Mouse (Mus musculus) c-Kit-negative CD71-positive TER-119-positive erythroid progenitor cells, embryonic 14.5 days (primary cell): ENCODE measurements around the gene Snapin.

Experiments used
- DNase-seq: peaks from one replicate; pipeline ENCODE4 v3.0.0-alpha.2; 2013; ENCODE audit warnings: low read depth, low spot score

The Snapin gene

DNA sequence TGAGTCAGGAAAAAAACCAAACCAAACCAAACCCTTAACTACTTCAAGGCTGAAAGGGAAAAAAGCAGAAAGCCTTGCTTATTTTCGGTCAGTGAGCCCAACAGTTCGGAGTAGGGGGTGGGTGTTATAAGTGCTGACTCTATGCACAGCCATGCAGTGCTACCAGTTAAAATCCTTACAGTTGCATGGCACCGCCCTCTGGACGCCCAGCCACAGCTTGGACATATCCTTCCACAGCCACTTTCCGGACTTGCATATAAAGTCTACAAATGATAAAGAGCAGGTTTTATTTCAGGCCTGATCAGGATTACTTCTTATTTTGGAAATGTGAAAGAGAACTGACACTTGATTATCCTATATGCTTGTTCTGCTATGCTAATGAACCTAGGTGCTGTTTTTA is 14.4 kb upstream of the Snapin start:
- DNase-seq: no peak

DNA sequence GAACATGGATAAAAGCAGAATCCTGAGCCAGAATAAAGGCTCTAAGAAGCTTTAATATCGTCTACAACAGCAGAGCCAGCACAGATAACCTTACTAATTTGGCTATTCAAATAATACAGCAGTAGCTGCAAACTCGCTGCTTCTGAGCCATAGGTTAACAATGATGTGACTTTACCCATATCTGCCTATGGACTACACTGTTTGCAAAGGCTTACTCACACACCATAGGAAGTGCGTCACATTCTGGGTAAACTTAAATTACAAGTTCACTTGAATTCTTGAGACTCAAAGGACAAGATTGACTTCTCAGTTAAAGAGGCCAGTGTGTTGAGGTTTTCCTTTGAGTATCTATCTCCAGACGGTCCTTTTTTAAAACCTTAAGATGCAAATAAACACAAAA is 12.6 kb upstream of the Snapin start:
- no peak for DNase-seq

DNA sequence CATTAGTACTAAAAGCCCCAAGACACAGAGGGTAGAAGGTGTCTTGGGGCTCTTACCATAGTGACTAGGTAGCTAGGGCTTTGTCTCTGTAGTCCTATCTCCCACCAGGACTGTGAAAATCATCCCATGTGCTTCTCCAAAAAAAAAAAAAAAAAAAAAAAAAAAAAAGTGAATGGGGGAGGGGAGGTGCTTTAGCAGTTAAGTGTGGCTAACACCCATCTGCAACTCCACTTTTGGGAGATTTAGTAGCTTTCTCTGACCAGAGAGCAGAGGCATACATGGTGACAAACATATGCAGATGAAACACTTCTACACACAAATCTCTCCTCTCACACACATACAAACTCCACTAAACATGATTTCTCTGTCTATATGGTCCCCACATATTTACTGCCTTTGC is 6.8 kb upstream of the Snapin start:
- DNase-seq: no peak

DNA sequence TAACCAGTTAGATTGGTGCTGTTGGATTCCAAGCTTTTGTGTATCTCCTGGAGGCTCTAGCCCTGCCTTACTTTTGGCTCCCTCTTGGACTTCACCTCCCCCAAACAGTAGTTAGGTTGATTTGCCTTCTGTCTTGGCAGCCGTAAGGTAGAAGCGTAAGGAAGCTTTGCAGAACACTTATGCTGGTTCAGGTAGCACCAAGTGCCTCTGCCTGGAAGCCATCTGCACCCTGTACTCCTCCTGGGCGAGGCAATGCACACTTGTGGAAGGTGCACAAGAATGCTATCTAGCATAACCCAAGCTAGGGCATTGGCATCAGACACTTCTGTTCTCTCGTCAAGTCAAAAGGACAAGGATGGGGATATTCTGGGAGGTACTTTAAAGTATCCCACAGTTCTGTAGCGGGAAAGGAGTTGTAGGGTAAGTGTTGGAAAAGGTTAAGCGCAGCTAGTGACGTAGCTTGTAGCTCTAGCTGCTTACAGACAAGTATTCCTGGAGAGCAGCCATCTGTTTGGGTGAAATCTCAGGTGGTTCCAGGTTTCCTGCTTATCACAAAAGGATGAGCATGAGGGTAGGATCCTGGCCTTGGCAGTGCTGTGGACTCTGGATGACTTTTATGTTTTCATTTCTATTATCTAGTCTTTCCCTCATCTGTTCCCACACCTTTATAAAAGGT is 5.2 kb upstream of the Snapin start:
- DNase-seq: no peak

DNA sequence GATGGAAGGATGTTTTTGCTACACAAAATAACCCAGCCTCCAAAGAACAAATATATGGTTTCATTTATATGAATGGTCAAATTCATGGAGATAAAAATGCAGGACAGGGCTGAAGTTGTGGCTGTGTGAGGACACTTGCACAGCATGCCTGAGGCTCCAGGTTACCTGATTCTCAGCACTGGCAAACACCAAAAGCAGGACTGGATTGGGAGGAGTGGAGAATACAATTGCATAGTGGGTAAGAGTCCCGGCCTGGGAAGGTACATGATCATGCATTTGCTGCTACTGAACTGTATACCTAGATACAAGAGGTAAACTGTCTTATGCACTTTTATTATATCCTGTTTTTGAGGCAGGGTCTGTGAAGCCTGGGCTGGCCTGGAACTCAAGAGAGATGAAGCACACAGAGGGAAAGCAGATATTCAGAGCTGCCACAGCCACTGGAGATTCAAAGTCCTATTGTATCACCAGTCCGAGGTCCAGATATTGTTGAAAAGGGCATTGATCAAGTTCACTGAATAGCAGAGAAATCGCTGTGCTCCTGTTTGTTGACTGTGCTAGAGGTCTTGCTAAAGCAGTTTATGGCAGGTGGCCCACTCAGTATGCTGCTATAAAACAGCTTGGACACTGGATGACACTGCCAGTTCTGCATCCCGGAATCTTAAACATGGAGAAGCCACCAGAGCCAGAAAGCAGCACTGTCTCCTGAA is 3.2 kb upstream of the Snapin start:
- no peak for DNase-seq

DNA sequence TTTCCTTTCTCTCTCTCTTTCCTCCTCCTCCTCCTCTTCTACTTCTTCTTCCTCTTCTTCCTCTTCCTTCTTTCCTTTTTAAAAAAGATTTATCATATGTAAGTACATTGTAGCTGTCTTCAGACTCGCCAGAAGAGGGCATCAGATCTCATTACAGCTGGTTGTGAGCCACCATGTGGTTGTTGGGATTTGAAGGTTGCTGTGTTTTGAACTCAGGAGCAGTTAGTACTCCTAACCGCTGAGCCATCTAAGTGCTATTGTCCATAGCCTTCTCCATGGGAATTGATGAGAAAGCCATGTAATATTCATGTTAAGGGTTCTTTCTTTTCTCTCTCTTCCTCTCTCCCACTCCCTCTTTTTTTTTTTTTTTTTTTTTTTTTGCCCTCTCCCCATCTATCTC is 517 bp upstream of the Snapin start:
- no peak for DNase-seq

DNA sequence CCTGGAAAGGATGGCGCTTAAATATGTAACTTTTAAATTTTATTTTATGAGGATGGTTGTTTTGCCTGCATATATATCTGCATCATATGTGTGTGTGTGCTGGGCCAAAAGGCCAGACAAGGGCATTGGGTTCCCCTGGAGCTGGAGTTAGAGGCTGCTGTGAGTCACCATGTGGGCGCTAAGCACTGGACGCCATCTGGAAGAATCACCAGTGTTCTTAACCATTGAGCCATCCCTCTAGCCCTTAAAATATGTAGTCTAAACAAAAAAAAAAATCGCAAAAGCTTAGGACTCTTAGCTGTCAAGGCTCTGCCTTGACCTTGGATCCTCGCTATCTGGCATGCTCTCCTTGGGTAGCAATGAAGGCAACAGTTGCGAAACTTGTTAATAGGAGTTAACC is 2.3 kb downstream of the Snapin start:
- DNase-seq: no peak

DNA sequence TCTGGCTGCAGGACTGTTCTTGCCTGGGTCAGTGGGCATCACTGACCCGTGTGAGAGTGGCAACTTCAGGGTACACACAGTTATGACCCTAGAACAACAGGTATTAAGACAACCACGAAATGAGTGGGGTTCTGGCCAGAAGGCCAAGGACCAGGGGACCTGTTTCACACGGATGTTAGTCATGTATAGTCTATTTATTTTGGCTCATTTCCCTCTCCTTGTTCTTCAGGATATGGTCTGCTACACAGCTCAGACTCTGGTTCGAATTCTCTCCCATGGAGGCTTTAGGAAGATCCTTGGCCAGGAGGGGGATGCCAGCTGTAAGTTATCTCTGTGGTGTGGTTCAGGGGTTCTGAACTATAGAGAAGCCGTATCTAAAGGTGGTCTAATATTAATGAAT is 3.8 kb downstream of the Snapin start:
- DNase-seq: no peak

DNA sequence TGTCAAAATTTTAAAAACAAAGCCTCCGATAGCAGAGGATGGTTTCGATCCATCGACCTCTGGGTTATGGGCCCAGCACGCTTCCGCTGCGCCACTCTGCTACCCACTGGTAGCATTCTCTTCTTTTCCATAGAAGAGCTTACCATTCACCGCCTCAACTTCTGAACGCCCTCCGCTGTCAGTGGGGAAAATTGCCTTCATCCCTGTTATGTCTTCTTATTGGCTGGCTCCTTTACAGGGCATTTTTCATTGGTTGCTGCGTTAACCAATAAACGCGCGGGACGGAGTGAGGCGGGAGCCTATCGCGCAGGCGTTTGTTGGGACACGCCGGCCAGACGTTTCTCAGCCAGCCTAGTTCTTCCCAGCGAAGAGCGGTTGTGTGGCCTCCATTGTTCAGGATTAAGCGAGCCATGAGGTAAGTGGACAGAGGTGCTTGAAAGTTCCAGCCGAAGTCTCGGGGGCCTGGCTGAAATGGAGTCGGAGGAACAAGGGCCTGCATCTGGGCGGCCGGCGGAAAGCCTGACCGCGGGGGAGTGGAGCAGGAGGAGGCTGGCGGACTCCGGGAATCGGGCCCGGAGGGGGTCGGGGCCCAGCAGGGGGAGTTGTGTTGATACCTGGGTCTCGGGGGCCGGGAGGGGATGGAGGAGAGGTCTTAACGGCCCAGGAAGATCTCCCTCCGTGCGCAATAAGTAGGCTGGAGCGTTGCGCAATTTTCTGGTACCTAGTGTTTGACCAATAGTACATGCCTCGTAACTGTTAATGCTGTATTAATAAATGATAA is 14.8 kb downstream of the Snapin start, which contains the start of gene Ilf2:
Gene Ilf2, plus strand, starts transcription at position 296 of the 781 bp plus-strand sequence.
- peak; percentile 97 for DNase-seq

DNA sequence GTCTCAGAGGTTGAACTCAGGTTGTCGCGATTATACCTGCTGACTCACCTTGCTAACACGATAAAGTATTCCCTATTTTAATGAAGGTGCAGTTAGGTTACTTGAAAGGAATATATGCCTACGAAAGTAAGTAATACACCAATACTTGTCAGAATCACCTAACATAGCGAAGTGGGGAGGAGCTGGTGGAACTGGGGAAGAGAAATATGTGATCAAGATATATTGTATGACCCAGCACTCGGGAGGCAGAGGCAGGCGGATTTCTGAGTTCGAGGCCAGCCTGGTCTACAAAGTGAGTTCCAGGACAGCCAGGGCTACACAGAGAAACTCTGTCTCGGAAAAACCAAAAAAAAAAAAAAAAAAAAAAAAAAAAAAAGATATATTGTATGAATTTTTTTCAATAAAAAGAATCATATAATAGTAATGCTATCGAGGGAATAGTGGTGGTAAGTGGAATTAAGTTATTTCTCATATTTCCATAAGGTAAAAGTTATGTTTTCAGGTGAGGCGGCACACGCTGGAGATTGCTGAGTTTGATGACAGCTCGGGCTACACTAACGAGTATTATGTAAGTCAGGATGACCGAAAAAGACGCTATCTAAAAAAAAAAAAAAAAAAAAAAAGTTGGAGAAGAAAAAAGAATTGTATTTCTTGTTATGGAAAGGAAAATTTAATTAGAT is 15.5 kb downstream of the Snapin start:
- DNase-seq: peak; percentile 13

DNA sequence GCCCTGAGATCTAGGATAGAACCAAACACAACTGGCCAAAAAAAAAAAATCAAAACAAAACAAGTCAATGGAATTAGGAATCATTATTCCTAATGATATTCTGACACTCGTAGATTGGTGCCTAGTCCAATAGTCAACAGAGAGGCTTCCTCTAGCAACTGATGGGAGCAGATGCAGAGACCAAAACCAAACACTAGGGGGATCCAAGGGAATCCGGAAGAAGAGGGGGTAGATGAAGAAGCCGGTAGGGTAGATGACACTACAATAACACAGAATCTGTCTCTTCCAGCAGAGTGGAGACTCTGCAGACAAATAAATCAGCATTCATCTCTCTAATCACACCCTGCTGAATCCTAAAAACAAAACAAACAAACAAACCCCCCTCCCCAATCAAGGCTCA is 18.6 kb downstream of the Snapin start:
- DNase-seq: peak; percentile 20

DNA sequence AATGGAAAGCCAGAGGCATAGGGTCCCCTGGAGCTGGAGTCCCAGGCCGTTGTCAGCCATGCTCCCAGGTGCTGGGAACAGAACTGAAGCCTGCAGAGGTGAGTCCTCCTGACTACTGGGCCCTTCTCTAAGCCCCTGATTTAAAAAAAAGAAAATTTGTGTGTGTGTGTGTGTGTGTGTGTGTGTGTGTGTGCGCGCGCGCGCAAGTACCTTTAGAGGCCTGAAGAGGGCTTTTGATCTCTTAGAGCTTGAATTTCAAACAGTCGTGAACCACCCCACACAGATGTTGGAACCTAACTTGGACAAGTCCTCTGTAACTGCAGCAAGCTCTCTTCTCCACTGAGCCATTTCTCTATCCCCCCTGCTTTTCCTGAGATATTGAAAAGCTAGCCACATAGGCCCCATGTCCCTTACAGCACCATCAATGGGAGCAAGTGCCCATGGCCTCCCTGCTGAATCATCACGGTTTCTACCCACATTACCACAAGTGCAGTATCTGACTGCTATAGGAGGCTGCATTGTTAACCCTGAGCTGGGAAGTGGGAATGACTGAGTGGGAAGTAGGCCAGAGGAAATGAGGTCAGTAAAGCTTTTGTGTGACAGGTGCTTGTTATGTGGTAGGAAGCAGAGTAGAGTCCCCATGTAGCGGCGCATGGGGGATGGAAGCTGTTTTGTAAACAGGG is 23.1 kb downstream of the Snapin start:
- DNase-seq: no peak

DNA sequence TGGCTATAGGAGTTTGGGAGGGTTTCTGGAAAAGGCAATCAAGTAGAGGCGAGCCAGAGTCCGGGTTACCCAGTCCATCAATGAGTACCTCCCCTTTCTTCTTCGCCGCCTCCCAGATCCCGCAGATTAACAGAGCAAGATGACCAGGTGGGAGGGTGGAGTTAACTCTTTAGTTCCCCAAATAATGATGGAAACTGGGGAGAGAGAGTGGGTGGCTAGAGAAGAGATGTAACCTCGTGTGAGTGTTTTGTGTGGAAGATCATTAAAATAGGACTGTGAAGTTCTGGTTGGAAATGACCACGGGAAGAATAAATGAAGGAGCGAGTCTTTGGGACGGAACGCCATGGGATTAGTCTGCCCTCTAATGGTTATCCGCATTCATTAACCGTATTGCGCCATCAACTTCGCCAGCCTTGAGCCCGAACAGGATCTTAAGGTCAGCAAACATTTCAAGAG is 24.5 kb downstream of the Snapin start:
- no peak for DNase-seq

DNA sequence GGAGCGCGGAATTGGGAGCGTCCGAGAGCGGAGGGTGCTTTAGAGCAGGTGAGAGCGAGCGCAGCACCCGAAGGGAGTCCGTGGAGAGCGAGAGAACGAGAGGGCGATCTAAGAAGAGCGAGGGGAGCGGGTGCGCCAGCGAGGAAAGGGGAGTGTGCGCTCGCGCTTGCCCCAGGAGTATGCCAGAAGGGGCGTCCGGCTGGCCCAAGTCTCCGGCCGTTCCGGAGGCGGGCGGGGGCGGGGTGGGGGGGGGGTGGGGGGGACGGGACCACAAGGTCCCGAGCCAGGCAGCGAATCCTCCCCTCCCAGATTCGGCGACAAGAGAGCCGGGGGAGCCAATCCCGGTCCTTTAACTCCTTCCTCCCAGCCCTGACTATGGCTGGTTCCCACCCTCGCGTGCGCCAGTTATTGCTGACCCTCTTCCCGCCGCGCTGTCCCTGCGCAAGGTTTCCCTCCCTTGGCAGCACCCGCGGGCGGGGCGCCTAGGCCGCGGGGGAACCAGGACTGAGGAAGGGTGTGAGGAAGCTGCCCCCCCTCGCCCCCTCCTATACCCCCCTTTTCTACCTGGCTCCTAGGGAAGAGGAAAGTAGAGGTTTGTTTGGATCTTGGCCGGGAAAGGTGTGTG is 25.0 kb downstream of the Snapin start, which contains the start of gene Npr1:
Gene Npr1, minus strand, starts transcription at position 181 of the 625 bp plus-strand sequence.
- no peak for DNase-seq

DNA sequence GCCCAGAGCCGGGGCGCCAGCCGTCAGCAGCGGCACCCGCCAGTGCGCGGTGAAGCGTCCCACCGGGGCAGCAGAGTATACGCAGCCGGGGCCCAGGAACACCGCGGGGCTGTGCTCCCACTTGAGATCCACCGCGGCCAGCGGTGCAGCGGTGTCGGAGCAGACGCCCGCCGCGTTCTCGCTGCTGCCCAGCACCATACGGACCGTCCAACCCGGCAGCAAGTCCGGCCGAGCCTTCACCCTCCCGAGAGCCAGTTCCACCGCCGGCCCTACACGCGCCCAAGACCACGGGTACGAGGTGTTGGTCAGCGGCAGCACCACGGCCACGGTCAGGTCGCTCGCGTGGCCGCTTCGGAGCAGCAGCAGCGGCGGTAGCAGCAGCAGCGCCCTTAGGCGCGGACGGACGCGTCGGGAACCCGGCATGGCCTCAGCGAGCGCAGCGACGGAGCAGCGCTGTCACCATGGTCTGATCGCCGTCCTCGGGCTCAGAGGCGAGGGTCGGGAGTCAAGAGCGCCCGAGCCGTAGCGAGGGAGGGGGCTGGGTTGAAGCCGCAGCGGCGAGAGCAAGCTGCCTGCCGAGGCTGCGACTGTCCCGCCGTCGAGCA is 25.6 kb downstream of the Snapin start:
- no peak for DNase-seq

DNA sequence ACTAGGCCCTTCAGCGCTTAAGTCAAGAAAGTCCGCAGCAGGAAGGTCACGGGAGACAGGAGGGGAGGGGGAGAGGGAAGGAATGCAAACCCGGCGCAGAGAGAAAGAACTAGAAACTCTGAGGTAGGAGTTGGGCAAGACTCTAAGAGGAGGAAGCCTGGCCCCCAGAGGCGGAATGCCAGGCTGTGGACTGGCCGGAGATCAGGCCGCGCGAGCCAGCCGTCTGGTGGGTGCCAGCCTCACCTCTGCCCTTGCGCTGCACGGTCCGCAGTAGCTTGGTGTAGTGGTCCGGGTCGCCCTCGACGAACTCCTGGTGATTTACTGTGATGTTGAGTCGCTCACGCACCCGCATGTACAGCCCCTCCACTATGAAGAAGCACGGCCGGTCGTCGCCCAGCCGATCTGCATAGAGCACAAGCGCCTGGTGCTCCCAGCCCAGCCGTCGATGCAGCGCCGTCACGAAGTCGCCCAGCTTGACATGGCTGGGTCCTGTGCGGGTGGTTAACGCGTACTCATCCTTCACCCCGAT is 26.2 kb downstream of the Snapin start:
- no peak for DNase-seq

DNA sequence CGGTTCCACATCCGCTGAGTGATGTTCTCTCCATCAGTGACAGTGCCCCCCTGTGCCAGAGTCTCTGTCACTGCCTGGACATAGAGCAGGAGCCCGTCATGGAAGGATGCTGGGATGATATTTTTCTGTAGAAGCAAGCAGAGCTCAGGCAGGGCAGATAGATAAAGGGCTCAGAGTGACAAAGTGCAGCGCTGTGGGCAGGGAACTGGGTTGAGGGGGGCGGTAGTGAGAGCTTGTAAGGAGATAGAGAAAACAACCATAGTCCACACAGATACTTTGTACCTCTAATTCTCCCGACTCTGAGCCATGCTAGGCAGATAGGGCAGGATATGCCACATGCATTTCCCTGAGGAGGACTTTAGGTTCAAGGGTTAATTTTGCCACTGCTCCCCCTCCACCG is 28.3 kb downstream of the Snapin start:
- DNase-seq: no peak

DNA sequence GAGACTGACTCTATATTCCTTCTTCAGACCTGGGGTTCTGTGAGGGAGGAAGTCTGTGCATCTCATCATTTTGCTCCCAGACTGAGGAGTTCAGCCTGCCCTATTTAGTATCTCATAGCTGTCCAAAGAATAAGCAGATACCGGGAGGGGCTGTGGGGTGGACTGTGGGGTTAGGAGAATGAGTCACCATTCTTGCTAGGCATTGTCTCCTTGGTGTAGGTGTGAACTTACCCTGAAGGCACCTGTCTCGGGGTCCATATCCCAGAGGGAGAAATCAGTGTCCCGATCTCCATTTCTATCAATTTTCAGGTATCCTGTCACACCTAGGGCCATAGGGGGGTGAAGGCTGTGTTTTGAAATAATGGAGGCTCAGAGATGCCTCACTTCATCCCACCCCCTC is 28.9 kb downstream of the Snapin start:
- DNase-seq: no peak

DNA sequence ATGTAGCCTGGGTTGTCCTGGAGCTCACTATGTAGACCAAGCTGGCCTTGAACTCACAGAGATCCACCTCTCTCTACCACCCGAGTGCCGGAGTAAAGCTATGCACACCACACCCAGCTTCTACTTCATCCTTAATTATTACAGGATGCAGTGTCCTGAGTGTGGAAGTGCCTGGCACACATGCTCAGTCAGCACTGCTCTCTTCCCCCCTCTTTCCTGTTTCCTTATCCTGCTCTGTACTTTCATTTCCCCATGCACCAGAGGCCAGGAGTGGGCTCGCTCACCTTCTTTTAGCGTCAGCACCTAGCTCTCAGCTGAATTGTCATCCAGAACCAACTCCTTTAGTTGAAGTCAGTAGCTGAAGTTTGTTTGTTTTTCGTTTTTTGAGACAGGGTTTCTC is 30.5 kb downstream of the Snapin start:
- DNase-seq: no peak

DNA sequence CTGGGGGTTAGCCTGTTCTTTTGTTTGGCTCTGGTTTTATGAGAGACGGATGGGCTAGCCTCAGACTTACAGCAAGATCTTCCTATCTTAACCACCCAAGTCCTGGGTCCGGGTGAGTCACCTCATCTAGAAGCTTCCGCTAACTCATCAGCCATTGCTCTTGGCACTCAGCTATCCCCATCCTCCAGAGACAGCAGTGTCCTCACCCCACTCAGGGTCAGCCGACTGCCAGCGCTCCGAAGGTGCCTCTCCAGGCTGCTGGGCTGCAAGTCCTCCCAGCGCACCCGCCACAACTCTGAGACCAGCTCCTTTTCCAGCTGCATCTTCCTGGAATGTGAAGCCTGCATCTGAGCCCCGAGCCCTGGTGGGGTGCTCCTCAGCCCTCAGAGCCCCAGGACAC is 31.1 kb downstream of the Snapin start:
- DNase-seq: no peak
